Mouse (Mus musculus) left cerebral cortex, postnatal 14 days (tissue): ENCODE measurements around the gene Scube1. TPM values are rescaled to one million over a fixed set of nuclear protein-coding genes. Genes with fewer than 3 reads are reported as not detected.

ENCODE experiments used
- DNase-seq, 2 experiments: peaks; one replicate each; pipeline ENCODE4 v3.0.0; 2021 to 2022; ENCODE audit warnings: low spot score in 2 of 2, mixed read lengths in 1 of 2
- intact Hi-C: fragments of 180-260 bp; cut with DNase I; formaldehyde crosslinking; loops from one replicate; pipeline ENCODE4 v1.15.1; 2025
- total RNA-seq, 2 experiments: library from RNA; stranded (reverse); gene quantifications; 2 replicates each; pipeline ENCODE4 v1.2.3; 2021

Scube1 gene
- total RNA-seq, 2 experiments from 2014 or later: 58.6 to 65.6 TPM

- no peak for DNase-seq
- intact Hi-C loops: no loop called here
Measured at GRCm38 (mm10) chr15:83724160-83724885, 498 bp downstream of the Scube1 start.

- no peak for DNase-seq
- intact Hi-C loops: no loop called here
Measured at GRCm38 (mm10) chr15:83715582-83716228, 9.1 kb downstream of the Scube1 start.

- intact Hi-C loops: no loop called here
- DNase-seq: no peak
Measured at GRCm38 (mm10) chr15:83712798-83713197, 12.0 kb downstream of the Scube1 start.

- intact Hi-C loops: no loop called here
- DNase-seq: no peak
Measured at GRCm38 (mm10) chr15:83712361-83712760, 12.5 kb downstream of the Scube1 start.

GRCm38 (mm10) chr15:83709889-83710774 is 14.7 kb downstream of the Scube1 start:
- DNase-seq: no peak
- intact Hi-C loops: no loop called here

GRCm38 (mm10) chr15:83706528-83707199 is 18.2 kb downstream of the Scube1 start:
- DNase-seq: no peak
- intact Hi-C loops: no loop called here

GRCm38 (mm10) chr15:83700593-83700923 is 24.3 kb downstream of the Scube1 start:
- intact Hi-C loops: no loop called here
- DNase-seq: no peak

- intact Hi-C loops: no loop called here
- no peak for DNase-seq
Measured at GRCm38 (mm10) chr15:83699834-83700592, 24.8 kb downstream of the Scube1 start.

- intact Hi-C loops: no loop called here
- no peak for DNase-seq
Measured at GRCm38 (mm10) chr15:83699132-83699833, 25.5 kb downstream of the Scube1 start.

GRCm38 (mm10) chr15:83696681-83697381 is 28.0 kb downstream of the Scube1 start:
- intact Hi-C loops: no loop called here
- DNase-seq: no peak

- intact Hi-C loops: no loop called here
- no peak for DNase-seq
Measured at GRCm38 (mm10) chr15:83695159-83695558, 29.7 kb downstream of the Scube1 start.

GRCm38 (mm10) chr15:83691901-83692361 is 32.9 kb downstream of the Scube1 start:
- intact Hi-C loops: no loop called here
- DNase-seq: no peak

GRCm38 (mm10) chr15:83689946-83690345 is 34.9 kb downstream of the Scube1 start:
- intact Hi-C loops: no loop called here
- no peak for DNase-seq

- intact Hi-C loops: no loop called here
- DNase-seq: no peak
Measured at GRCm38 (mm10) chr15:83686601-83687000, 38.2 kb downstream of the Scube1 start.

GRCm38 (mm10) chr15:83685950-83686349 is 38.9 kb downstream of the Scube1 start:
- no peak for DNase-seq
- intact Hi-C loops: no loop called here

GRCm38 (mm10) chr15:83683051-83683561 is 41.7 kb downstream of the Scube1 start:
- no peak for DNase-seq
- intact Hi-C loops: no loop called here

- intact Hi-C loops: no loop called here
Measured at GRCm38 (mm10) chr15:83680300-83680699, 44.5 kb downstream of the Scube1 start.

GRCm38 (mm10) chr15:83679729-83680128 is 45.1 kb downstream of the Scube1 start:
- intact Hi-C loops: no loop called here
- no peak for DNase-seq

More at GRCm38 (mm10) chr15:83680300-83680699, 44.5 kb downstream of the Scube1 start:
- no peak for DNase-seq
